Mouse (Mus musculus): ENCODE measurements around the gene Axin1.
"Not testable (repeated sequence)": the region's sequence is repeated elsewhere in the genome, so short reads cannot be mapped to it uniquely, and the experiment has no call there.

Axin1 gene

DNA sequence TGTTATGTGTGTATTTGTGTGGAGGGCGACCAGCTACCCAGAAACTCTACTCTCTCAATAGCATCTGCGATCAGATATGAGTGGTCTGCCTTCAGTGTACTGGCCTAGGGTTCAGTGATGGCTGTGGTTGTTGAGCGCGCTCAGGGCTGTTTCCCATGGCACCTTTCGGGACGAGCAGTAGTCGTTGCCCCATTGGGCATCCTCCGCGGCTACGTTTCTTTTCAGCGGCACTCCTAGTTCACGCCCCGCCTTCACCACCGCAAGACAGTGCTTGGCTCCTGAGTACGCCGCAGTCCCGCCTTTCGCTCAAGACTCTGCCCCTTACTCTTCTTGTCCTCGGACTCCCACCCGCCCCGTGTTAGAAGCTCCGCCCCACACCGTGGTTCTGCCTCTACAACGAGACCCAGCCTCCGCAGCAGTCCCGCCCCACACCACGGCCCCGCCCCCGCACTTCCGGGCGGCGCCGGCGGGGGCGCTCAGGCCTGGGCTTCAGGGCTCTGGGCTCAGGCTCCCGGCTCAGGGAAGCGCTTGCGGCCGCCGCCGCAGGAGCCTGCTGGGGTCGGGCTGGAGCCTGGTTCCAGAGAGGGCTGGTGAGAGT, at the start of gene Axin1:
Gene Axin1 (plus strand): TSS at position 450 of the 598 bp plus-strand sequence.
- in situ Hi-C loops (cut with MboI), result no loop called here

DNA sequence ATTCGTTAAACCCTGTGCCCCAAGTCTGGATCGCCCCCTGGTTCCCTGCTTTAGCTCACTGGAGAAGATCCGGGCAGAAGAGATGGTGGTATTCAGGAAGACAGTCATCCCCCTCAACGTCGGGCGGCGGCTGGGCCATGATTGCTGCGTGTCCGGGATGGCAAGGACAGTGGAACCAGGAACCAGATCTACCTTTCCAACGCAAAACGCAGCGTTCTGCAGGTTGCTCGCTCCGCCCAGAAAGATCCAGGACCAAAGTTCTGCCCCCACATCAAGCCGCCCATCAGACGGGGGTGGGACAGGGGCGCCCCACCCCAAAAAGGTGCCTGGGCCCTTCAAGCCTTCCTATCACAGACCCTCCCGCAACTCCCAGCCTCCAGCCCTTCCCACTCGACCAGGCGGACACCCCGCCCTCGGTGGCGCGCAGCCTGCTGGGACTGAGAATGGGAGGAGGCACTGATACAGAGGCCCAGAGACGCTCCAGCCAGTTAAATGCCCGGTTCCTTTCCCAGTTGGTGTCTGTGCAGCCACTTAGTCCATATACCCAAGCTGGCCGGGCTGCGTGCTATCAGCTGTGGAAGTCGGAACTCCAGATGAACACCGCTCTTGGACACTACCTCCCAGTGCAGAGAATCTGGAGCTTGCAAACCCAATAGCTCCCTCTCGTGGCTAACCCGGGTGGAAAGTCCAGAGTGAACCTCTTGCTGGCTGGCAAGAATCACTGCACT, 48.4 kb upstream of the Axin1 start, which contains the start of gene Decr2:
Gene Decr2 (minus strand): TSS at position 433 of the 728 bp plus-strand sequence.
- in situ Hi-C loops (cut with MboI), result no loop called here

DNA sequence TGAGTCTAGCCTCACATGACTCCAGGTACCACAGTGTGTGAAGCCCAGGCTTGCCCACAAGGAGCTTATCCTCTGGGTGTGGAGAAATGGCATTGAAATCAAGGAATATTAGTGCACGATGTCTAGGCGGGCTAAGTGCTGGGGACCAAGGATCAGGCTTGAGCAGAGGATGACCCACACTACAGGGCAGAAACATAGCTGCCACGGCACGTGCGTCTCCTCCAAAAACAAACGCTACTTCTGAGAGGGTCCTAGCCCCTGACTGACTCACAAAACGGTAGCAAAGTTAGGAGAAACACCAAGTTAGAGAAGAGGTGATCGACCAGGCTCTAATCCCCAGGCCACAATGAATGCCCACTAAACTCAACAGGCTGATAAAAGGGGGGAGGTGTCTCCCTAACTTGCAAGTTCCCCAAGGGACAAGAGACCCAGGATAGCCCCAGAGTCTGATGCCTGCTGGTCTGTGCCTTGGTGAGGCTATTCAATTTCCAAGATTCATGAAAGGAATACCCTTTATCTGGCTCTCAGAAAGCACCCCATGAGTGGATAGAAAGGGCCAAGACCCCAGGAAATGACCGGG, 43.9 kb upstream of the Axin1 start:
- in situ Hi-C loops (cut with MboI), result no loop called here

DNA sequence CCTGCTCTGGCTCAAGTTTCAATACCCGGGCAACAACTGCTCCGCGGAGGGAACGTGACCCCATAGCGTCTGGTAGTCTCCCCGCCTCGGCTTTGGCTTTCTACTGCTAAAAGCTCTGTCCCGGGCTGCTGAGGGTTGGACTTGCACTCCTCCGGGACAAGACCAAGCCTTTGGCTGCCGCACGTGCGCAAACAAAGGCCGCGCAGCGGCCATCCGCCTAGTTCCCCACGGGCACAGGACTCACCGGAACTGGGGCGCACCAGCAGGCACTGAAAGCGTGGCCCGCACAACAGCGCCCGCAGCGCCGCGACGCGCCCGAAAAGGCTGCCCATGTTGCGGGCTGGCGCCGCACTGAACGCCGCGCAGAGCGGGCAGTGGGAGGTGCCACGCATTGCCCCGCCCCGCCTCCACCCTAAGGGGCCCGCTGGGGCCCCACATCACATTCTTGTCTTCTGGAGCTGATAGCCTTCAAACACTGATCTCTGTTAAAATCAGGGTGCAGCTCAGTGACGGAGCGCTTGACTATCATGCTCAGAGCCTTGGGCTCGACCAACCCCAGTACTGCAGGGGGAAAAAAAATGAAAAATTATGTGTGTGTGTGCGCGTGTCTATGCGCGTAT, 43.3 kb upstream of the Axin1 start, which contains the start of gene Nme4:
Gene Nme4 (minus strand): TSS at position 482 of the 620 bp plus-strand sequence.
- in situ Hi-C loops (cut with MboI), result no loop called here

DNA sequence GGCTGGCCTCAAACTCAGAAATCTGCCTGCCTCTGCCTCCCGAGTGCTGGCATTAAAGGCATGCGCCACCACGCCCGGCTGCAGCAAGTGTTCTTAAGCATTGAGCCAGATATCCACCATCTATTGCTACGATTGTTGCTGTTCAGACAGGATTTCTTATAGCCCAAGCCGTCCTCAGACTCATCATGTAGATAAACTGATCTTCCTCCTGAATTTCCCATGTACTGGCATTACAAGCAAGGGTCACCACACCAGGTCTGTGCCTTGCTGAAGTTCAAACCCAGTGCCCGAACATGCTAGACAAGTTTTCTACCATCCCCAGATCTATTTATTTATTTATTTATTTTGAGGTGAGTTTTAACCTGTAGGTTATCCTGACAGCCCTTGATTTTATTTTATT, 40.0 kb upstream of the Axin1 start:
- in situ Hi-C loops (cut with MboI), result no loop called here

DNA sequence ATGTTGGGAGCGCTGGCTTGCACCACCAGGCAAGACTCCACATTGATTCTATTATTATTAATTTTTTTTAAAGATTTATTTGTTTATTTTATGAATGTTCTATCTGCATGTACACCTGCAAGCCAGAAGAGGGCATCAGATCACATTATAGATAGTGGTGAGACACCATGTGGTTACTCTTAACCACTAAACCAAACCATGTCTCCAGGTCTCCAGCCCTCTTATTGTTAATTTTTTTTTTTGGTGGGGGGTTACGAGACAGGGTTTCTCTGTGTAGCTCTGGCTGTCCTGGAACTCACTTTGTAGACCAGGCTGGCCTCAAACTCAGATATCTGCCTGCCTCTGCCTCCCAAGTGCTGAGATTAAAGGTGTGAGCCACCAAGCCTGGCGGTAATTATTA, 39.2 kb upstream of the Axin1 start:
- in situ Hi-C loops (cut with MboI), result not testable (repeated sequence)

DNA sequence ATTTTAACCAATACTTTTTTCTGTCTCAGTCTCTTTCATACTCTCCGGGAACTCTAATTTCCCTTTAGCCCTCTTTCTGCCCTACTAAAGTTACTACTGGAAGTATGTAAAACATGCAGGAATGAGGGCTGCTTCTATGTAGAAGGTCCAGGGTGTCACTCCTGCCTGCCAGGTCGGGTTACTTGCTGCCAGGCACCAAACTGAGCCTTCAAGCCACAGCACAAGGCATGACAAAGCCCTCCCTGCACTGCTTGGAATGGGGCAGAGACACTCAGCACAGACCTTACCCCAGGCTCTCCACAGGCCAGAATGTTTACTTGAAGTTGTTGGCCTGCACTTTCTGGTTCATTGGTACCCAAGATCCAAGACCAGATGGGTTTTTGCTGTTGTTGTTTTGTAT, 38.3 kb upstream of the Axin1 start:
- in situ Hi-C loops (cut with MboI), result no loop called here

DNA sequence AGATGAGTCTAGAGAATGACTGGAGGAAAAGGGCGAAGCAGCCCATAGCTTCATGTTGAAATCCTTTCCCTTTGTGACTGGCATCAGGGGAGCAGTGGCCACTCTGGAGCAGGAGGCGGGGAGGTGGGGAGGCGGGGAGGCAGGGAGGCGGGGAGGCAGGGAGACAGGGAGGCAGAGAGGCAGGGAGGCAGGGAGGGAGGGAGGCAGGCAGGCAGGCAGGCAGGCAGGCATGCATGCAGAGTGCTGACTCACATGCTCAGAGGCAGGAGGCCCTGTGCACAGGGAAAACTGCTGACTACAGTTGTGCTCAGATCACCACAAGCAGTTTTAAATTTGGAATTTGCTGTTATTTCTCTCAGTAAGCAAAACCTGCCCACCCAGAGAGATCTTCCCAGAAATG, 37.0 kb upstream of the Axin1 start:
- in situ Hi-C loops (cut with MboI), result no loop called here

DNA sequence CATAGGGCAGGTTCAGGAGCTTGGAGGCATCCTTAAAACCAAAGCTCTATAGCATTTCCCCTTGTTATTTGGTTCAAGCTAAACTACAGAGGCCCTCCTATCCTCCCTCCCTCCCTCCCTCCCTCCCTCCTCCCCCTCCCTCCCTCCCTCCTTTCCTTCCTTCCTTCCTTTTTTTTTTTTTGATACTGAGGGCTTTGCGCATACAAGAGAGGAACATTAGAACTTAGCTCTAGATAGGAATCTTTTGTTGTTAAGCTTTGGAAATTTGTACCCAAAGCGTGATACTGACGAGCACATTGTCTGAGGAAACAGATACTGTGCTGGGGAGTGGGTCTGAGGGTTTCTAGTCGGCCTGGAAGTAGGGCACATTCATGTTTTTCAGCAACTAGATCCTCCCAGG, 32.9 kb upstream of the Axin1 start:
- in situ Hi-C loops (cut with MboI), result no loop called here

DNA sequence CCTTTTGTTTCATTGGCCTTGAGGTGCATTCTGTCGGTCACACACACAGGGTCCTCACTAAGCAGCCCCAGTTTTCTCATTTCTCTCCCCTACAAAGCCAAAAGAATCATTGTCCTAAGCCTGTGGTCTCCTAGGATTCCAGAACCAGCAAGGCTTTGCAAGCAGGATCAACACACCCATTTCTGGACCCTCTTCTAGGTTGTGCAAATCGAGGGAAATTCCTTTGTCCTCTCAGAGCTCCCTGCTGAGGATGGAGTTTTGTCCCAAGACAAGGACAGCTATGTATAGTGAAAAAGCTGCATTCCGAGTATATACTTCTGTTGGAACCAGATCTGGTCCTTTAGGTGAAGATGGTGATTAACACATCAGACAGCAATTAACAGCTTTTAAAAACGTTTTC, 28.3 kb upstream of the Axin1 start:
- in situ Hi-C loops (cut with MboI), result no loop called here

DNA sequence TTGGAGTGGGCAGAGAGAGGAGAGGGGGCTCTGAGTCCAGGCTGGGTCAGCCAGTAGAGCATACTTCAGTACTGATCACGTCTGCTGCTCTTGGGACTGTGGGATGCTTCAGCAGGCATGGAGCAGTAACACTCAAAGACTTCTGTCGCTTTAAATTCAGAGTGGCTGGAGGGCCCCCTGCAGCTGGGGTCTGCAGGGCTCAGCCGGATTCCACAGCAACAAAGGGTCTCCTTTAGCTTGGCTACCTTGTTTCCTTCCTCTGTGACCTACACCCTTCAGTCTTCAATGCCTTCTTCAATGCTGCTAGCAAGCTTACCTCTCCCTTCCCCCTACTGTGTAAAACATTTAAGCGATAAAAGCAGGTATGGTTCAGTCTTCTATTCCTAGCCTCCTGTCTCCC, 27.5 kb upstream of the Axin1 start:
- in situ Hi-C loops (cut with MboI), result no loop called here

DNA sequence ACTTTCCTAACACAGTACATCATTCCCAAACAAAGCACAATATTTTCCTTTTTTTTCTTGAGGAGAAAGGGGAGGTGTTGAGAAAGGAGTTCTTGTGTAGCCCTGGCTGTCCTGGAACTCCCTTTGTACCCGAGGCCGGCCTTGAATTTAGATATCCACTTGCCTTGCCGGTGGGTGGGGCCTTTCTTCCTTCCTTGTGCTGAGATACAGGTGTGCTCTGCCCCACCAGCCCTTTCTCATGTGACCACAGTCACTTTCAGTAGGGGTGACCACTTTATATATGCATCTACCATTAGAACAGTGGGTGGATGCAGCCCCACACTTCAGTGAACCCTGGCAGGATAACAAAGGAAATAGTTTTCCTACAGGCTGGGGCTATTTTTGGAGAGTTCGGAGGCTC, 26.8 kb upstream of the Axin1 start:
- in situ Hi-C loops (cut with MboI), result no loop called here

DNA sequence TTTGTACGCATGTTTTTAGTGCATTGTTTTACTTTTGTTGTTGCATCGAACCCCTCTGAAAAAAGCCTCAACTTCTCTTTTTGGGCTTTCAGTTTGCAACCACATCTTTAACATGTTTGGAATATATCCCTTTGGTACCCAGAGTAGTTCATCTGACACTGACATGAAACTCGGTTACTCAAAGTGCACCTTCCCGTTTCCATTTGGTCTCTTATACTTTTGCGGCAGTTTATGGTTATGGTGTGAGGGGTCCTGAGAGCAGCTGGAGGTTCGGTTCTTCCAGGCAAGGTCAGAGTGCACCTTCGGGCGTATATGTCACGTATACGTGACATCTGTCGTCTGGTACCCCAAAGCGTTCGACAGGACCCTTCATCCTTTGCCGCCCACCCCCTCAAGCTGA, 25.7 kb upstream of the Axin1 start:
- in situ Hi-C loops (cut with MboI), result no loop called here

DNA sequence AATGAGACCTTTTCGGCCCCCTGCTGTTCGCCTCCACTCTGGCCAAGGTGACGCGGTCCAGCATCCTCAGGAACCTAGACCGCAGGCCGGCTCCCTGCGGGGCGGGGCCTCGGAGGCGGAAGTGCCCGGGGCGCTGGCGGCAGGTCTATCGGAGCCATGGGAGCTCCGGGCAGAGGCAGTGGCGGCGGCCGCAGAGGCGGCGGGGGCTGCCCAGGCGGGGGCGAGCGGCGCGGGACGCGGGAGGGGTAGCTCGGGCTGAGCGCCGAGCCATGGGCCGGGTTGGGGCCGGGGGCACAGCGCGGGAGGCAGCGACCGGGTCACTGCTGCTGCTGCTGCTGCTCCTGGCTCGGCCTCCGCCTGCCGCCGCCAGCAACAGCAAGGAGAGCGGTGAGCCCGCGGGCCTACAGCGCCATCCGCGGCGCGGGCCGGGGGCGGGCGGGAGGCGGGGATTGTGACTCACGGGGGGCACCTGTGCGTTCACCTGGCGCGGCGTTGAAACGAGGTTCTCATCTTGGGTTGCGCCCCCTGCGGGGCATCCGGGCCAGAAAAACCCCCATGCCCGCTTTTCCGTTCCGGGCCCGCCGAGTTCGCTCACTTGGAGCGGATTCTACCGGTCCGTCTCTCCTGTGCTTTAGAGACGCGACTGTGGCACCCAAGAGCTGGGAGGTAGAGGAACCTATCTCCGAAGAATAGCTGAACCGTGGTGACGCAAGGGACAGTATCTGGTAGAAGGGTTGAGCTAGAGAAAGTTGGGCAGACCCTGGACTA, 25.1 kb upstream of the Axin1 start, which contains the start of gene Tmem8:
Gene Tmem8 (plus strand): TSS at position 119 of the 768 bp plus-strand sequence.
- in situ Hi-C loops (cut with MboI), result no loop called here

DNA sequence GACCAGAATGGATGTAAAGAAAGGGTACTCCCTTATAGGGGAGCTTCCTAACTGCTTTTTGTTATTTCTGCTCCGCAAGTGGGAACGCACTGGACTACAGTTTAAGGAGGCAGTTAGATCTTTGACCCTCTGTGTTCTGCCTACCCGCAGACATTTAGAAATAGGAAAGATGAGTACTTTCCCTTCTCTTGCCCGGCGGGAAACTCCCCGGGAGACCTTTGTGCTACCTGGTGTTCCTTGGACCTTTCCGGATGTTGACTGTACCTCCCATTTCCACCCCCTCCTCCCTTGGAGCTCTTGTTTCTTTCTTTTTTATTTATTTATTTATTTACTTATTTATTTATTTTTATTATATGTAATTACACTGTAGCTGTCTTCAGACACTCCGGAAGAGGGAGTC, 24.4 kb upstream of the Axin1 start:
- in situ Hi-C loops (cut with MboI), result no loop called here

DNA sequence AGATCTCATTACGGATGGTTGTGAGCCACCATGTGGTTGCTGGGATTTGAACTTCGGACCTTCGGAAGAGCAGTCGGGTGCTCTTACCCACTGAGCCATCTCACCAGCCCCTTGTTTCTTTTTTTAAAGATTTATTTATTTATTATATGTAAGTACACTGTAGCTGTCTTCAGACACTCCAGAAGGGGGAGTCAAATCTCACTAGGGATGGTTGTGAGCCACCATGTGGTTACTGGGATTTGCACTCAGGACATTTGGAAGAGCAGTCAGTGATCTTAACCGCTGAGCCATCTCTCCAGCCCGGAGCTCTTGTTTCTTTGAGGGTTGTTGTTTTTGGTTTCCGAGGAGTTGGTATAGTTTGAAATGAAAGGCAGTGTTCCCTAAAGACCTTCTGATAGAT, 24.0 kb upstream of the Axin1 start:
- in situ Hi-C loops (cut with MboI), result not testable (repeated sequence)

DNA sequence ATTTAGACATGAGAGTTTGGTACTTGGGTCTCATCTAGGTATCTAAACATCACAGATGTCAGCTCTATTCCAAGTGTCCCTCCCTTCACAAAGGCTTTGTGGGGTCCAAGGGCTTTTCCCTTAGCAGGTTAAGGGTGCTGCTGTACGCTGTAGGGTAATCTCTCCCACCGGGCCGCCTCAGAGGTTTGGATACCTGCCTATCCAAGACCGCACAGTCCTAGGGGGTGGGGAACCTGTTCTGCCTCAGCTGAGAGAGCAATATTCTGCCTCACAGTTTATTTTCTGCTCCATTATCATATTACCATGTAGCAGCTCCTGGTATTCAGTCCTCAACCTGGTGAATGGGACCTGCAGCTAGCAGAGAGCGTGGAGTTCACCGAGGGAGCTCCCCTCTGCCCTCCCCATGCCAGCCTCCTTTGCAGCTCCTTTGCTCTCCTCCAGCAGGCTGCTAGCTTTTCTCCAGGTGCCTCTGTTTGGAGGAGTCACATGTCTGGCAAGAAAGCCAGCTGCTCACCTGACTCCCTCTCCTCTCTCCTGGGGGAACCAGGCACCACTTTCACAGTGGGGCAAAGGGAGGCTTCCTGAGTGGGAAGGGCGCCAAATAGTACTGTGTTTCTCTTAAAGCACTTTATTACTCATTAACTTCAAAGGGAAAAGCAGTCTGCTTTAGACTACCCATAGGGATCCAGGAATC, 23.1 kb upstream of the Axin1 start:
- in situ Hi-C loops (cut with MboI), result no loop called here

DNA sequence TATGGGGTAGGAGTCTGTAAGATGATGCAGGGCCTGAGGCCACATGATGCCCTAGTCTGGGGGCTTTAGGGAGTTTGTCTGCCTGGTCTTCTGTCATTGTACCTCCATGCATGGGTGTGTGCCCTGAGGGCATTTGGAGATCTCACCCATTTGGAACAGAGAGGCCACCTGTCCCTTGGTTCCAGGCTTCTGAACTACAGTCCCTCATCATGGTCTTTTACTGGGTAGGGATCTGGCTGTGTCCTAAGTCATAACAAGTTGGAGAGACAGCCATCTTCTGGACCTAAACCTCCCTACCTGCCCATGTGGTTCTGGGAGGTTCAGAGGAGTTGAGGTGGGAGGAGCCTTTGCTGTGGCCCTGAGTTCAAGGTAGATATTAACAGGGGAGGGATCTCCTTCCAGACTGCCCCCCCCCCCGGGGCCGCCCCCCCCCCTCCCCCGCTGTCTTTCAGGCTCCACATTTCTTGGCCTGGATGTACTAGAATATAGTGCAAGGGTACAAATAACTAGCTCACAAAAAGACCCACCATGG, 22.5 kb upstream of the Axin1 start:
- in situ Hi-C loops (cut with MboI), result no loop called here

DNA sequence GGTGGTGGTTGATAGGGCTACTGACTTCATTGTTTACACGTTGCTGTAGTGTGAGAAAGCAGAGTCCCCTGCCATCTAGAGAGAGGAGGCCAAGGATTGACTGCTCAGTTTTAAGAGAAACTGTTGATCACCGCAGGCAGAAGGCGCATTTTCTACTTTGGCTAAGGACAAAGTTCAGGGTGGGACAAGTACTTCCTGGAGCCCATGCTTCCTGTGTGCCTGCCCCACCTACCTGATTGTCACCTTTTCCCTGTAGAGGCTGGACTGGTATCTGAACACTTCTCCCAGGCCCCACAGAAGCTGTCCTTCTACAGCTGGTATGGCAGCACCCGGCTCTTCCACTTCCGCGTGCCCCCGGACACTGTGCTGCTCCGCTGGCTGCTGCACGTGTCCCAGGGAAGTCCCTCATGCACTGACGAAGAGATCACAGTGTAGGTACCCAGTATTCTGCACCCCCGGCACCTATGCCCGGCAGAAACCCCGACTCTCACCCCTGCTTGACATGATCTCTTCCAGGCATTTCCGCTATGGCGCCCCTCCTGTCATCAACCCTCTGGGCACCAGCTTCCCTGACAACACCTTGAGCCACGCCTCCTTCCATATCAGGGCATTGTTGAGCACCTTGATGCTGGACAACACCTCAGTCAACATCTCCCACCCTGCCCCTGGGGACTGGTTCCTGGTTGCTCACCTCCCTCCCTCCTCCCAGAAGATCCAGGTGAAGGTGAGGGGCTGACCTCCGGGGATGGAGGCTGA, 21.8 kb upstream of the Axin1 start:
- in situ Hi-C loops (cut with MboI), result no loop called here
